Mouse (Mus musculus) v-Abl transformed pro-B cells (cell line): Measurements from ENCODE around the gene Edem3.
"Not testable (repeated sequence)": the region's sequence is repeated elsewhere in the genome, so short reads cannot be mapped to it uniquely, and the experiment has no call there.

Experiments used
- in situ Hi-C, 2 experiments: fragments of 400-800 bp; cut with MboI; formaldehyde crosslinking; loops; one replicate each; pipeline ENCODE4 v1.15.1; 2025; ENCODE audit not compliant: unreplicated experiment in 2 of 2

The Edem3 gene

GRCm38 (mm10) chr1:151728141-151728540 is 27.0 kb upstream of the Edem3 start:
- in situ Hi-C loops = no loop called here

DNA sequence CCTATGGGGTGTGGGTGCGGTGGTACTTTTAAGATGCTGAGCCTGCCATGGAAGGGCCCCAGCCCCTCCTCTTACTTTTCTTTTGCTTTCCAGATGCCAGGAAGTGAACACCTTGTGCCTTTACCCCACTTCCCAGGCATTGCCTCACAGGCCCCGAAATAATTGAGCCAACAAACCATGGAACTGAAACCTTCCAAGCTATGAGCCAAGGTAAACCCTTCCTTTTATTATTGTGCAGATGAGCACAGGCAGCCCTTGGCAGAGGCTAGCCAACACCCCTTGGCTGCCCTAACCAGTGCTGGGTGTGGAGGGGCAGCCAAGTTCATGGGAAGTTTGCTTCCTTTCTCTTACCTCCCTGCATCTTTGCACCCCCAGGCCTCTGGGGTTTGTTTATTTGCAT is 18.0 kb upstream of the Edem3 start:
- in situ Hi-C loops = no loop called here

GRCm38 (mm10) chr1:151741199-151741621 is 14.0 kb upstream of the Edem3 start:
- in situ Hi-C loops = no loop called here

DNA sequence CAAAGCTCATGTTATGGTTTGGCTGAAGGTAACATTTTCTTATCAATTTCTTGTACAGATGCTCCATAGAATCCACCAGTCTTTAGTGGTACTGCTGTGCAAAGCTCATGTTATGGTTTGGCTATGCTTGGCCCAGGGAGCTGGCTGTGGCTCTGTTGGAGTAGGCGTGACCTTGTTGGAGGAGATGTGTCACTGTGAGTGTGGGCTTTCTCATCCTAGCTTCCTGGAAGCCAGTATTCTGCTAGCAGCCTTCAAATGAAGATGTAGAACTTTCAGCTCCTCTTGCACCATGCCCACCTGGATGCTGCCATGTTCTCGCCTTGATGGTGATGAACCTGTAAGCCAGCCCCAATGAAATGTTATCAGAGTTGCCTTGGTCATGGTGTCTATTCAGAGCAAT is 5.3 kb upstream of the Edem3 start:
- in situ Hi-C loops = not testable (repeated sequence)

DNA sequence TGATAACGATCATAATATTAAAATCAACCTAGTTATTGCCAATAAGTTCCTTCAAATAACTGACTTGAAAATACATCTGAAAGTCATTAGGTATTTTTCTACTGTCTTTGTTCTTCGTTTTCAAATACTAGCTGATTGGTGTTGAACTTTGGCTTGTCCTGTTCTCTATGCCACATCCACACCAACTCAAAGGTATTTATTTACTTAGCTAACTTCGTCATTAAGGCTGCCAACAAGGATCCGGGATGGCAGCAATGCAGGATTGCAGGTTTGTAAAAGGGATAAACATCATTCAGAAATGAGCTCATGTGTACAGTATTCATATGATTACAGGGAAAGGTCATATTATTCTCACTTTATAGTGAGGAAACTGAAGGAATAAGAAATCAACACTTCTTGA is 2.2 kb upstream of the Edem3 start:
- in situ Hi-C loops = no loop called here

- in situ Hi-C loops = no loop called here
Measured at GRCm38 (mm10) chr1:151753374-151753929, 1.7 kb upstream of the Edem3 start.

DNA sequence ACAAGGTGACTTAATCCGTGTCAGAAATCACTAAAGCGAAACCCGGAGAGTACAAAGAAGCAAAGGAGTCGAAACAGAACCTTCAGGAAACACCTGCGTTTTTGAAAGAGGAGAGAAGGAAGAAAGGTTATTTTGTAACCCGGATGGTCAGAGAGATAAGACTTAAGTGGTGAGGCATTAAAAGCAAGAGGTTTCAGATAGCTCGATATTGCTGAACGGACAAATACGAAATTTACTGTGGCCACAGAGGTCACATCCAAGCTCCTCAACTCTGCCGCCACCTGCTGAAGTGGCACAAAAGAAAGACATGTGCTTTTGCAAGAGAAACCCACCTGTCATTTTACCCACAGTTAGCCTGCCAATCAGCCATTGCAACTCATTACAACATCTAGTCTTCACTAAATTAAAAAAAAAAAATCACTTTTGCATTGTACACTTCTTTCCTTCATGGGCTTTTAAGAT is 1.1 kb upstream of the Edem3 start:
- in situ Hi-C loops = no loop called here

DNA sequence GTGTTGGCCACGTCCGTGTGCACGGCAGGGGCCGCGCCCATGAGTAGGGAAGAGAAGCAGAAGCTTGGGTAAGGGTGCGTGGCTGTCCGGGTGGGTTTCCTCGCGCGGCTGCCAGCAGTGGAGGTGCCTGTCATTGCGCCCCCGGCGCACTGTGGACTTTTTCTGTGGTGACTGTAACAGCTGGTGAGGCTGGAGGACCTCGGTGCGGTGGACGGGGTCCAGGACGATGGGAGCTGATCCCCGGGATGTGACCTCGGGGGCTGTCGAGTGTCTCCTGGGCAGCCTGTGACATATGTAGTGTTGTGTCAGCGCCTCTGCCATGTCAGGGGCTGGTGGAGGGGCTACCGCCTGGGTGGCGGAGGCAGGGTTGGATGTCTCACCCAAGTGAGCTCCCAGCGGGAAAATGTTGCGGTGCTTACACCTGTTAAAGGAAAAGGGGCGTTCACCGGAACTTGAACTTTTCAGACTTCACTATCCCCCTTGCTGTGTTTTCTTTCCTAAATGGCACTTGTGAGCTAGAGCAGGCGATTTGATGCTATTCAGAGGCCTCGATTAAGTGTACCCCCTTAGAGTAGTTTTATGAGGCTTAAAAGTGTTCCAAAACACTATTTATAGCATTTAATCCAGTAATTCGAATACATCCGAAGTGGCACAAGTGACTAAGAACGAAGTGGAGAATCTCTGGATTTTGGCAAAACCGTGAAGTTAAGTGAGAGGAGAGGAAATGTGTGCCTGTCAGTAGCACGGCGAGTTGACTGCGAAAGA is 671 bp downstream of the Edem3 start:
- in situ Hi-C loops = loop anchor here (5.0 kb wide), 1 partner anchor 39 kb away; no protein-coding TSS in a partner anchor

DNA sequence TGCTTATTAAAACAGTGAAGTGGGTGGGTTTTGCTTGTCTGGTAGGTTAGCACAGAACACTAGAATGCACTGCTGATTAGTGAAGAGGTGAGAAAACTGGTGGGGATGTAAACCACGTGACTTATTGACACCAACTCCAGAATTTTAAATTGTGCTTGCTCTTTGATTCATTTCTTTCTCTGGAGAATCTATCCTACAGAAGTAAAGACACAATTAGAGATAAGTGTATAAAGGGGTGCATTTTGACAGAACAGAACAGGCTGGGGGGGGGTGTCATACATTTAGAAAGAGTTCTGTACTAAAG is 1.2 kb downstream of the Edem3 start:
- in situ Hi-C loops = loop anchor here (5.0 kb wide), 1 partner anchor 39 kb away; no protein-coding TSS in a partner anchor

DNA sequence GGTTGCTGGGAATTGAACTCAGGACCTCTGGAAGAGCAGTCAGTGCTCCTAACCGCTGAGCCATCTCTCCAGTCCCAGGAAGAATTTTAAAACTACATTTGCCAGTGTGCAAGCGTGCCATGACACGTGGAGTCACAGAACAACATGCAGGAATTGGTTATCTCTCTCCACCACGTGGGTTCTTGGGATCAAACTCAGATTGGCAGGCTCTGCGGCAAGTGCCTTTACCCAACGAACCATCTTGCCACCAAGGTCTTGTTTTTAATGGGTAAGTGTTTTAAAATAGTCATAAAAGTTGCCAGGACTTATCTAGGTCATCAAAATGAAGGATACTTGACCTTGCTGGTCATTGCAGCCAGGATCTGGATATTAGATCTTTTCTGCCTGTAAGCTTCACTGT is 3.1 kb downstream of the Edem3 start:
- in situ Hi-C loops = loop anchor here (5.0 kb wide), 1 partner anchor 41 kb away; no protein-coding TSS in a partner anchor

GRCm38 (mm10) chr1:151758991-151759390 is 3.8 kb downstream of the Edem3 start:
- in situ Hi-C loops = loop anchor here (5.0 kb wide), 1 partner anchor 42 kb away; no protein-coding TSS in a partner anchor

GRCm38 (mm10) chr1:151764236-151764635 is 9.1 kb downstream of the Edem3 start:
- in situ Hi-C loops = no loop called here

- in situ Hi-C loops = no loop called here
Measured at GRCm38 (mm10) chr1:151766166-151766565, 11.0 kb downstream of the Edem3 start.

DNA sequence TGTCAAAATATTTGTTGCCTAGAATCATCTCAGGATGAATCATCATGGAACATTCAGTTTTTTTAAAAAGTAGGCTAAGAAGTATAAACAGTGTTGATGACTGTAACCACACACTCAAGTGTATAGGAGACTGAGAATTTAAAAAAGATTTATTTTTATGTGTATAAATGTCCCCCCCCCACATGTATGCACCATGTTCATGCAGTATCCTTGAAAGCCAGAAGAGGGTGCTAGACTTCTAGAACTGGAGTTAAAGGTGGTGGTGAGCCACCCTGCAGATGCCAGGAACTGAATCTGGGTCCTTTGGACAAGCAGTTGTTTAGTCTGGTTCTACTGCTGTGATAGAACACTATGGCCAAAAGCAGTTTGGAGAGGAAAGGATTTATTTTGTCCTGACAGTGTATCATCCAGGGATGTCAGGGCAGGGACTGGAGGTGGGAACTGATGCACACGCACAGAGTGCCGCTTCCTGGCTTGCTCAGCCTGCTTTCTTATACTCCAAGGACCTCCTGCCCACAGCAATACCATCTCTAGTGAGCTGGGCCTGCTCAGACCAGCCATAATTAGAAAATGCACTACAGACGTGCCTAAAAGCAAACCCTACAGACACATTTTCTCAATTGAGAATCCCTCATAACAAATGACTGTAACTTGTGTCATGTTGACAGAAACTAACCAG is 11.9 kb downstream of the Edem3 start:
- in situ Hi-C loops = no loop called here

DNA sequence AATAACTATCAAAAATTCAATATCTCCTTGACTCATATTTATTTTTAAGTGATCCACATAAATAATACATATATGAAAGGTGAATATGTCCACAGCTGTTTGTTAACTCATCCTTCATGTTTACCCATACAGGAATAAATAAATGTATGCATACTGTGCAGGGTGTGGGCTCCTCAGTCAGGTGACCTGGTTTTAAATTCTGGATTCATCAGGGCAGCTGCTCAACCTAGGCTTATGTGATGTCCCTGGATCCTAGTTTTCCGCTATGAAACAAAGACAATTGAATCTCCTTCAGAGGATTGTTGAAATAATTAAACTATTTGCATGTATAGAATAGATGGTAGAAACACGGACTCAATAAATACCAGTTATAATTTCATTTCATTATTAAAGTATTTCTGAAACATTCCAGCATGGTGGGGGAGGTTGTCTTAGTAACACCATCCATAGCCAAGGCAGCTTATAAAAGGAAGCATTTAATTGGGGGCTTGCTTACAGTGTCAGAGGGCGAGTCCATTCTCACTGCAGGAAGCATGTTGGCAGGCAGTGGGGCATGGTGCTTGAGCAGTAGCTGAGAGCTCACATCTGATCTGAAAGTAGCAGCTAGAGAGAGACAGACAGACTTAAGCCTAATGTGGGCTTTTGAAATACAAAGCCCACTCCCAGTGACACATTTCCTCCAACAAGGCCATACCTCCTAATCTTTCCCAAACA is 14.2 kb downstream of the Edem3 start:
- in situ Hi-C loops = no loop called here

DNA sequence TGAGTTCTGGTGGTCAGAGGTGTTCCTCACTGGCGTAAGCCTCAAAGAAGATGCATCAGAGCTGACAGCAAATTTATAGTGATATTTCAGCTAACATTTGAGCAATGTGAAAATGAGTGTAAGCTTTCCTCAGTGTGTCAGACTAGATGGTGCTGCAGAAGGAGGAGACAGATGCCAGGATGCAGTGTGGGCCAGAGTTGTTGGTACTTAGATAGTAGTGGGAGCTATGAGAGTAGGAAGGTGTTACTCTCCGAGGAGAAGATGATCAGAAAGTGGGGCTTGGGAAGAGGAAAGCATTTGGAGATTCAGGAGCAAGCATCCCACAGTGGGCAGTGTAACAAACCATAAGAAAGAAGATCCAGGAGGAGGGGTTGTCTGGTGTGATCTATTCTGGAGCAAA is 22.4 kb downstream of the Edem3 start:
- in situ Hi-C loops = loop anchor here (10.0 to 25.0 kb wide), 4 partner anchors 333 to 1685 kb away; partner anchors contain the start of genes Swt1 (in 1 of the 2) and Trmt1l (in 1 of the 2)

- in situ Hi-C loops = loop anchor here (10.0 to 25.0 kb wide), 4 partner anchors 334 to 1684 kb away; partner anchors contain the start of genes Swt1 (in 1 of the 2) and Trmt1l (in 1 of the 2)
Measured at GRCm38 (mm10) chr1:151778592-151778991, 23.4 kb downstream of the Edem3 start.

- in situ Hi-C loops = loop anchor here (10.0 to 25.0 kb wide), 4 partner anchors 335 to 1683 kb away; partner anchors contain the start of genes Swt1 (in 1 of the 2) and Trmt1l (in 1 of the 2)
Measured at GRCm38 (mm10) chr1:151779306-151779705, 24.1 kb downstream of the Edem3 start.

GRCm38 (mm10) chr1:151781447-151781846 is 26.3 kb downstream of the Edem3 start:
- in situ Hi-C loops = loop anchor here (10.0 to 25.0 kb wide), 5 partner anchors 217 to 1681 kb away; partner anchors contain the start of genes Swt1 (in 1 of the 2) and Trmt1l (in 1 of the 2)

GRCm38 (mm10) chr1:151783403-151783802 is 28.2 kb downstream of the Edem3 start:
- in situ Hi-C loops = loop anchor here (10.0 to 25.0 kb wide), 5 partner anchors 219 to 1679 kb away; partner anchors contain the start of genes Swt1 (in 1 of the 2) and Trmt1l (in 1 of the 2)
